Mouse (Mus musculus) intestine, postnatal 0 days (tissue): ENCODE results near the gene Grik2. TPM values are rescaled to one million over a fixed set of nuclear protein-coding genes. Genes with fewer than 3 reads are reported as not detected.

Experiments used
- ATAC-seq: fragments of 200-750 bp; cut with Nextera tagmentation; 2 replicates; pipeline ENCODE4 v1.8.0; 2017; ENCODE audit warnings: mild to moderate bottlenecking, moderate TSS enrichment, moderate library complexity
- H3K27ac ChIP-seq: fragments of 300-500 bp; sonication (generic); 2 replicates; pipeline ENCODE4 v1.5.1; 2014; ENCODE audit warnings: mild to moderate bottlenecking, low read depth, low read length, moderate library complexity
- H3K27me3 ChIP-seq: fragments of 300-500 bp; sonication (generic); replicated peaks from 2 replicates; pipeline ENCODE4 v1.6.1; 2014; ENCODE audit warnings: low read length, mixed read lengths; ENCODE audit not compliant: control insufficient read depth, insufficient read depth
- H3K36me3 ChIP-seq: fragments of 300-500 bp; sonication (generic); 2 replicates; pipeline ENCODE4 v1.6.1; 2014; ENCODE audit warnings: mild to moderate bottlenecking, moderate library complexity; ENCODE audit not compliant: control insufficient read depth, insufficient read depth
- H3K4me1 ChIP-seq: fragments of 300-500 bp; sonication (generic); replicated peaks from 2 replicates; pipeline ENCODE4 v1.6.1; 2014; ENCODE audit warnings: antibody characterized with exemption, low read length, mixed read lengths; ENCODE audit not compliant: control insufficient read depth, insufficient read depth
- H3K4me2 ChIP-seq: fragments of 300-500 bp; sonication (generic); replicated peaks from 2 replicates; pipeline ENCODE4 v1.6.1; 2014; ENCODE audit warnings: low read depth, mild to moderate bottlenecking, moderate library complexity
- H3K4me3 ChIP-seq: fragments of 300-500 bp; sonication (generic); 2 replicates; pipeline ENCODE4 v1.5.1; 2014; ENCODE audit warnings: low read depth, low read length
- H3K9ac ChIP-seq: fragments of 300-500 bp; sonication (generic); 2 replicates; pipeline ENCODE4 v1.6.1; 2014; ENCODE audit warnings: mild to moderate bottlenecking, low read depth, low read length
- H3K9me3 ChIP-seq: fragments of 300-500 bp; sonication (generic); 2 replicates; pipeline ENCODE4 v1.6.1; 2016; ENCODE audit warnings: mixed run types; ENCODE audit not compliant: control insufficient read depth
- CTCF ChIP-seq: sonication (generic); IDR thresholded peaks from 2 replicates; pipeline ENCODE4 v1.5.1; 2016; ENCODE audit warnings: low read depth, mild to moderate bottlenecking, control low read depth, antibody characterized with exemption, moderate library complexity
- WGBS: fragments of 180-500 bp; shearing (Covaris S2); extraction: QIAGEN DNeasy Blood & Tissue Kit; methylation state at CpG from one replicate; pipeline ENCODE4 v1.1.7; 2014; 5-methylcytosine and 5-hydroxymethylcytosine counted together
- polyA plus RNA-seq: library from polyadenylated mRNA; unstranded; fragments of >200 nt; fragmentation: Nextera tagmentation; extraction: Ambion mirVana; gene quantifications from 2 replicates; pipeline ENCODE4 v1.2.1, GENCODE M21; 2015

Gene Grik2
- polyA plus RNA-seq, 1 experiment from 2014 or later: 0.59 TPM

DNA sequence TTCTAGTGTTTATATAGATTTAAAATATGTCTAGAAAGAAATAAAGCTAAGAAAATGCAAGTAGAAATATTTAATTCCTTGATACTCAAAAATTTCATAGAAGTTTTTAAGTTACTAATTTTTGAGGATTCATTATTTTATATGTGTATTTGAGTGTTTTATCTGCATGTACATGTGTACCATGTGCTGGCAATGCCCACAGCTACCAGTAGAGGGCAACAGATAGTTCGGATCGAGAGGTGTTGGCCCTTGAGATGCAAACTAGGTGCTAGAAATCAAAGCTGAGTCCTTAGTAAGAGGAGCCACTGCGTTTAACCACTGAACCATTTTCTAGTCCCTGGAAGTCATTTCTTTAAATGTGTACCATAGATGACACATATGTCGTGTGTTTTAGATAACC is 307.1 kb downstream of the Grik2 start:
- Histone ChIP-seq H3K27ac (no peak overlapping the region), H3K9ac (no peak overlapping the region), H3K9me3 (no peaks in the 10 kb centered on the region), H3K27me3 (no peaks in the 10 kb centered on the region), H3K4me1 (no peaks in the 10 kb centered on the region), H3K4me3 (no peak overlapping the region), H3K4me2 (no peak overlapping the region), H3K36me3 (no peaks in the 10 kb centered on the region)
- 75% methylated on average over 4 of the region's 4 CpGs for WGBS
- no peak for ATAC-seq
- peak; percentile 31 for TF ChIP-seq CTCF

GRCm38 (mm10) chr10:49480085-49480749 is 308.3 kb downstream of the Grik2 start:
- WGBS: 69% methylated on average over 5 of the region's 5 CpGs
- no peaks in the 10 kb centered on the region for H3K4me1 ChIP-seq

DNA sequence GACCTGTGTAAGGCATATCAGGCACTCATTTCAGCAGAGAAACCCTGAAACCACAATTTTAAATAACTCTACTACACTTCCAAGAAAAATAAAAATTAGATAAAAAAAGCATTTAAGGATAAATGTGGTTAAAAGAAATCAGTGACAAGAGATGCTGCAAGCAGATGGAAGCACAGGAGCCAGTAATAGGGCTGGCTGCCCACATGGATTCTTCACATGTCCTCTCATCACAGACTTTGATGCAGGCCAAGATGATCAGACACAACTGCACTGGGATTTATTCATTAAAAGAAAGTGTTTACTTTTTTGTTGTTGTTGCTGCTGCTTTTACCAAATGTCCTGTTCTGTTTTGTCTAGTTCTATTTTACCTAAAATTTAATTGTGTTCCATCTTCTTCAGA is 315.0 kb downstream of the Grik2 start:
- no peaks in the 10 kb centered on the region for H3K4me1 ChIP-seq
- H3K4me3 ChIP-seq: no peak overlapping the region
- no peak for ATAC-seq
- no peak overlapping the region for H3K27ac ChIP-seq
- H3K9ac ChIP-seq: no peak overlapping the region
- H3K36me3 ChIP-seq: no peaks in the 10 kb centered on the region
- H3K27me3 ChIP-seq: no peaks in the 10 kb centered on the region
- H3K9me3 ChIP-seq: no peaks in the 10 kb centered on the region
- no peak for TF ChIP-seq CTCF
- no peak overlapping the region for H3K4me2 ChIP-seq

More at GRCm38 (mm10) chr10:49480085-49480749, 308.3 kb downstream of the Grik2 start:
- no peak for TF ChIP-seq CTCF
- no peaks in the 10 kb centered on the region for H3K27me3 ChIP-seq
- no peak for ATAC-seq
- no peaks in the 10 kb centered on the region for H3K9me3 ChIP-seq
- no peak overlapping the region for H3K4me2 ChIP-seq
- no peak overlapping the region for H3K27ac ChIP-seq
- H3K4me3 ChIP-seq: no peak overlapping the region
- H3K36me3 ChIP-seq: no peaks in the 10 kb centered on the region
- H3K9ac ChIP-seq: no peak overlapping the region

DNA sequence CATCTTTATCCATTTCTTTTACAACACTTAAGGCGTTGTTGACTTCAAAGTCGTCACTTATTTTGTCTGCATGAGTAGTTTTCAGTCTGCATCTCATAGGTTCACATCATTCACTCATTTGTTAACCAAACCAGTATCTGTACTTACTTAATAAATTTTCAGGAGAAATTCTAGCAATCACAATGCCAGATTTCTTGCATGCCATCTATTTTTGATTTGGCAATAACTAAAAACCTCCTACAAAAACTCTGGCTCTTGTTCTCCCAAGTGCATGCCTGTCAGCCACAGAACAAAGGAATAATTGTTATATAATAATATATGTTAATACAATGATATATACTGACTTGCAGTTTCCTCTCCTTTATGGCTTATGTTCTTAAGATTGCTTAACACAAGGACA is 331.8 kb downstream of the Grik2 start:
- TF ChIP-seq CTCF: no peak
- H3K4me1 ChIP-seq: no peaks in the 10 kb centered on the region
- no peak overlapping the region for H3K4me3 ChIP-seq
- no peak overlapping the region for H3K4me2 ChIP-seq
- no peaks in the 10 kb centered on the region for H3K36me3 ChIP-seq
- no peak for ATAC-seq
- WGBS: 91% methylated on average over 2 of the region's 2 CpGs
- no peaks in the 10 kb centered on the region for H3K27me3 ChIP-seq
- no peak overlapping the region for H3K27ac ChIP-seq
- H3K9me3 ChIP-seq: no peaks in the 10 kb centered on the region
- no peak overlapping the region for H3K9ac ChIP-seq

GRCm38 (mm10) chr10:49453535-49453934 is 335.0 kb downstream of the Grik2 start:
- Histone ChIP-seq H3K27me3 (no peaks in the 10 kb centered on the region), H3K9ac (no peak overlapping the region), H3K4me3 (no peak overlapping the region), H3K27ac (no peak overlapping the region), H3K4me1 (no peaks in the 10 kb centered on the region), H3K9me3 (no peaks in the 10 kb centered on the region), H3K36me3 (no peaks in the 10 kb centered on the region), H3K4me2 (no peak overlapping the region)
- no peak for ATAC-seq
- TF ChIP-seq CTCF: no peak

DNA sequence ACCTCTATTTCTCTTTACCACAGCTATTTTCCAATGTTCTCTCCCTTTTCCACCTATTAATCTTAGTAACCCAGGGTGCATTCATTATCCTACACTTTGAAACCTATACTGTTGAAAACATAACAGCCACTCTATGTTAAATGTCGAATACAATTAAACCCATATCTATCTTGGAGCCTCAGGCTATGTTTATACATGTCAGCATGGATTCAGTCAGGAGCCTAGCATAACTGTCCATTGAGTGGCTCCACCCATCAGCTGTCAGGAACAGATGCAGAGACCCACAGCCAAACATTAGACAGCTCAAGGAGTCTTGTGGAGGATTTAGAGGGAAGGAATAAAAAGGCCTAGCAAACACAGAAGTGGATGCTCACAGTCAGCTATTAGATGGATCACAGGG is 347.2 kb downstream of the Grik2 start:
- Histone ChIP-seq H3K36me3 (no peaks in the 10 kb centered on the region), H3K4me3 (no peak overlapping the region), H3K9me3 (no peaks in the 10 kb centered on the region), H3K4me2 (no peak overlapping the region), H3K27ac (no peak overlapping the region), H3K27me3 (no peaks in the 10 kb centered on the region), H3K4me1 (no peaks in the 10 kb centered on the region), H3K9ac (no peak overlapping the region)
- ATAC-seq: no peak
- 71% methylated on average over 1 of the region's 1 CpGs for WGBS
- no peak for TF ChIP-seq CTCF

DNA sequence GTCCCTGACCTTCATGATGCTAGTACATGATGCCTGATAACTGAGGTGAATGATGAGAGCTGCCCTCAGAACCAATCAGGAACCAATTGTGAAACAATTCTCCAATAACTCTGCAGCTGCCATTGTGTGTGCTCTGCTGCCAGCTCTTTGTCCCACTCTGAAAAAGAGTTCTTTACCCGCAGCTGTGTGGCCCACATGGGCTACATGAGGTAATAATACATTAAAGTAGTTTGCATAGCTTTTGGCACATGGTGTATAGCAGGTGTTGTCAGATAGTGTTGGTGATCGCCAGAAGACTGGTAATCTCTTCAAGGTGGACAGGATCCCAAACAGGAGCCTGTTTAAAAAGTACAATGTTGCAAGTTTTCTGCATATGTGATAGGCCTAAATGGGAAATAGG is 351.5 kb downstream of the Grik2 start:
- TF ChIP-seq CTCF: no peak
- Histone ChIP-seq H3K4me2 (no peak overlapping the region), H3K9me3 (no peaks in the 10 kb centered on the region), H3K27ac (no peak overlapping the region), H3K36me3 (no peaks in the 10 kb centered on the region), H3K4me3 (no peak overlapping the region), H3K9ac (no peak overlapping the region), H3K27me3 (no peaks in the 10 kb centered on the region), H3K4me1 (no peaks in the 10 kb centered on the region)
- WGBS: 73% methylated on average over 2 of the region's 2 CpGs
- no peak for ATAC-seq
